Mouse (Mus musculus): ENCODE data around the gene Sez6l.

The Sez6l gene

GRCm38 (mm10) chr5:112382641-112383330 is 194.2 kb downstream of the Sez6l start:
- no peak for TF ChIP-seq GATA4 (IDR thresholded peaks at IDR 0.05; ENCODE audit: insufficient replicate concordance, low read length)

GRCm38 (mm10) chr5:112382042-112382441 is 194.9 kb downstream of the Sez6l start:
- TF ChIP-seq GATA4 (IDR thresholded peaks at IDR 0.05; ENCODE audit: insufficient replicate concordance, low read length) = no peak

GRCm38 (mm10) chr5:112381154-112381553 is 195.8 kb downstream of the Sez6l start:
- TF ChIP-seq GATA4 (IDR thresholded peaks at IDR 0.05; ENCODE audit: insufficient replicate concordance, low read length) = no peak

- TF ChIP-seq GATA4 (IDR thresholded peaks at IDR 0.05; ENCODE audit: insufficient replicate concordance, low read length) = no peak
Measured at GRCm38 (mm10) chr5:112378716-112379115, 198.3 kb downstream of the Sez6l start.

- TF ChIP-seq GATA4 (IDR thresholded peaks at IDR 0.05; ENCODE audit: insufficient replicate concordance, low read length) = no peak
Measured at GRCm38 (mm10) chr5:112377380-112377779, 199.6 kb downstream of the Sez6l start.

GRCm38 (mm10) chr5:112376111-112376510 is 200.9 kb downstream of the Sez6l start:
- TF ChIP-seq GATA4 (IDR thresholded peaks at IDR 0.05; ENCODE audit: insufficient replicate concordance, low read length) = no peak

- TF ChIP-seq GATA4 (IDR thresholded peaks at IDR 0.05; ENCODE audit: insufficient replicate concordance, low read length) = no peak
Measured at GRCm38 (mm10) chr5:112371933-112372332, 205.1 kb downstream of the Sez6l start.

- TF ChIP-seq GATA4 (IDR thresholded peaks at IDR 0.05; ENCODE audit: insufficient replicate concordance, low read length) = no peak
Measured at GRCm38 (mm10) chr5:112370236-112370813, 206.7 kb downstream of the Sez6l start.

- TF ChIP-seq GATA4 (IDR thresholded peaks at IDR 0.05; ENCODE audit: insufficient replicate concordance, low read length) = no peak
Measured at GRCm38 (mm10) chr5:112369326-112369725, 207.7 kb downstream of the Sez6l start.

All from liver, adult (tissue).